Mouse (Mus musculus): ENCODE data around the gene Siva1.

The Siva1 gene

GRCm38 (mm10) chr12:112659109-112659508, 14.6 kb downstream of the Siva1 start:
- peak; percentile 49 for DNase-seq (ENCODE audit: low read depth, low spot score)

- no peak for DNase-seq (ENCODE audit: low read depth, low spot score)
Measured at GRCm38 (mm10) chr12:112660576-112661326, 16.3 kb downstream of the Siva1 start.

GRCm38 (mm10) chr12:112661327-112661605, 16.8 kb downstream of the Siva1 start:
- no peak for DNase-seq (ENCODE audit: low read depth, low spot score)

- no peak for DNase-seq (ENCODE audit: low read depth, low spot score)
Measured at GRCm38 (mm10) chr12:112661851-112662250, 17.4 kb downstream of the Siva1 start.

GRCm38 (mm10) chr12:112663303-112663702, 18.8 kb downstream of the Siva1 start:
- DNase-seq (ENCODE audit: low read depth, low spot score), result no peak

GRCm38 (mm10) chr12:112663716-112664115, 19.2 kb downstream of the Siva1 start:
- DNase-seq (ENCODE audit: low read depth, low spot score), result no peak

- no peak for DNase-seq (ENCODE audit: low read depth, low spot score)
Measured at GRCm38 (mm10) chr12:112664124-112664523, 19.6 kb downstream of the Siva1 start.

GRCm38 (mm10) chr12:112664656-112665055, 20.2 kb downstream of the Siva1 start:
- DNase-seq (ENCODE audit: low read depth, low spot score), result no peak

- no peak for DNase-seq (ENCODE audit: low read depth, low spot score)
Measured at GRCm38 (mm10) chr12:112665445-112665844, 21.0 kb downstream of the Siva1 start.

GRCm38 (mm10) chr12:112665881-112666544, 21.5 kb downstream of the Siva1 start:
- DNase-seq (ENCODE audit: low read depth, low spot score), result no peak

- no peak for DNase-seq (ENCODE audit: low read depth, low spot score)
Measured at GRCm38 (mm10) chr12:112667619-112668297, 23.3 kb downstream of the Siva1 start.

GRCm38 (mm10) chr12:112670718-112671393, 26.4 kb downstream of the Siva1 start:
- peak; percentile 44 for DNase-seq (ENCODE audit: low read depth, low spot score)

GRCm38 (mm10) chr12:112671891-112672290, 27.4 kb downstream of the Siva1 start:
- peak; percentile 49 for DNase-seq (ENCODE audit: low read depth, low spot score)

GRCm38 (mm10) chr12:112672744-112673575, 28.5 kb downstream of the Siva1 start:
- peak; percentile 73 for DNase-seq (ENCODE audit: low read depth, low spot score)

- DNase-seq (ENCODE audit: low read depth, low spot score), result no peak
Measured at GRCm38 (mm10) chr12:112673576-112674091, 29.2 kb downstream of the Siva1 start.

- peak; percentile 86 for DNase-seq (ENCODE audit: low read depth, low spot score)
Measured at GRCm38 (mm10) chr12:112674132-112675011, 29.9 kb downstream of the Siva1 start, which contains the start of gene Akt1. Gene Akt1 (minus strand): TSS chr12:112674884.

- DNase-seq (ENCODE audit: low read depth, low spot score), result peak; percentile 96
Measured at GRCm38 (mm10) chr12:112675245-112676035, 31.0 kb downstream of the Siva1 start.

- no peak for DNase-seq (ENCODE audit: low read depth, low spot score)
Measured at GRCm38 (mm10) chr12:112677076-112677475, 32.6 kb downstream of the Siva1 start.

GRCm38 (mm10) chr12:112677943-112678554, 33.6 kb downstream of the Siva1 start:
- no peak for DNase-seq (ENCODE audit: low read depth, low spot score)
